Mouse (Mus musculus) brain, adult 2 months (tissue): ENCODE results near the gene Adgrl2.
A peak's percentile ranks its signal among the peaks of the same experiment; 100 is the strongest.

Experiments used
- DNase-seq: peaks from one replicate; pipeline ENCODE4 v3.0.0; 2011; ENCODE audit warnings: low read depth, low spot score

Gene Adgrl2

GRCm38 (mm10) chr3:148922618-148923095, 67.7 kb downstream of the Adgrl2 start:
- peak; percentile 86 for DNase-seq

- no peak for DNase-seq
Observed at GRCm38 (mm10) chr3:148921966-148922587, 68.3 kb downstream of the Adgrl2 start.

GRCm38 (mm10) chr3:148920881-148921280, 69.5 kb downstream of the Adgrl2 start:
- no peak for DNase-seq

- no peak for DNase-seq
Observed at GRCm38 (mm10) chr3:148918425-148918824, 71.9 kb downstream of the Adgrl2 start.

- DNase-seq = no peak
Observed at GRCm38 (mm10) chr3:148917837-148918236, 72.5 kb downstream of the Adgrl2 start.

GRCm38 (mm10) chr3:148916226-148916625, 74.1 kb downstream of the Adgrl2 start:
- peak; percentile 65 for DNase-seq

- DNase-seq = no peak
Observed at GRCm38 (mm10) chr3:148912944-148913684, 77.2 kb downstream of the Adgrl2 start.

GRCm38 (mm10) chr3:148912536-148912935, 77.8 kb downstream of the Adgrl2 start:
- DNase-seq = no peak

GRCm38 (mm10) chr3:148907873-148908272, 82.5 kb downstream of the Adgrl2 start:
- DNase-seq = no peak

- DNase-seq = no peak
Observed at GRCm38 (mm10) chr3:148907024-148907778, 83.2 kb downstream of the Adgrl2 start.

- peak; percentile 24 for DNase-seq
Observed at GRCm38 (mm10) chr3:148905906-148906779, 84.2 kb downstream of the Adgrl2 start.

- no peak for DNase-seq
Observed at GRCm38 (mm10) chr3:148905435-148905834, 84.9 kb downstream of the Adgrl2 start.

- no peak for DNase-seq
Observed at GRCm38 (mm10) chr3:148899857-148900256, 90.5 kb downstream of the Adgrl2 start.

GRCm38 (mm10) chr3:148899416-148899815, 90.9 kb downstream of the Adgrl2 start:
- DNase-seq = no peak

- DNase-seq = no peak
Observed at GRCm38 (mm10) chr3:148898535-148899250, 91.7 kb downstream of the Adgrl2 start.

GRCm38 (mm10) chr3:148896281-148896680, 94.1 kb downstream of the Adgrl2 start:
- DNase-seq = no peak

- DNase-seq = no peak
Observed at GRCm38 (mm10) chr3:148895396-148896109, 94.8 kb downstream of the Adgrl2 start.

GRCm38 (mm10) chr3:148894867-148895266, 95.5 kb downstream of the Adgrl2 start:
- DNase-seq = no peak

GRCm38 (mm10) chr3:148887902-148888301, 102.5 kb downstream of the Adgrl2 start:
- DNase-seq = no peak

GRCm38 (mm10) chr3:148886956-148887355, 103.4 kb downstream of the Adgrl2 start:
- DNase-seq = no peak
